Mouse (Mus musculus) hindbrain, embryonic 10.5 days (tissue): ENCODE results near the gene Lrrc49. TPM values are rescaled to one million over a fixed set of nuclear protein-coding genes. Genes with fewer than 3 reads are reported as not detected.
A peak's percentile ranks its signal among the peaks of the same experiment; 100 is the strongest.

ENCODE experiments used
- DNase-seq: peaks from one replicate; pipeline ENCODE4 v3.0.0-alpha.2; 2017; ENCODE audit warnings: low spot score
- H3K27ac ChIP-seq: fragments of 300-500 bp; sonication (generic); 2 replicates; pipeline ENCODE4 v1.5.1; 2016; ENCODE audit warnings: mild to moderate bottlenecking, moderate library complexity
- H3K27me3 ChIP-seq: fragments of 300-500 bp; sonication (generic); 2 replicates; pipeline ENCODE4 v1.6.1; 2016; ENCODE audit warnings: mild to moderate bottlenecking; ENCODE audit not compliant: poor library complexity, insufficient read depth, severe bottlenecking
- H3K36me3 ChIP-seq: fragments of 300-500 bp; sonication (generic); 2 replicates; pipeline ENCODE4 v1.6.1; 2016; ENCODE audit warnings: mild to moderate bottlenecking, moderate library complexity
- H3K4me1 ChIP-seq: fragments of 300-500 bp; sonication (generic); replicated peaks from 2 replicates; pipeline ENCODE4 v1.6.1; 2016; ENCODE audit warnings: mild to moderate bottlenecking
- H3K4me3 ChIP-seq: fragments of 300-500 bp; sonication (generic); 2 replicates; pipeline ENCODE4 v1.5.1; 2016; ENCODE audit warnings: mild to moderate bottlenecking, moderate library complexity
- H3K9me3 ChIP-seq: fragments of 300-500 bp; sonication (generic); 2 replicates; pipeline ENCODE4 v1.6.1; 2016; ENCODE audit warnings: mild to moderate bottlenecking, moderate library complexity
- WGBS: fragments of 180-500 bp; shearing (Covaris S2); methylation state at CpG from one replicate; pipeline ENCODE4 v1.1.7; 2016; 5-methylcytosine and 5-hydroxymethylcytosine counted together
- polyA plus RNA-seq: library from polyadenylated mRNA; unstranded; fragments of >200 nt; fragmentation: Nextera tagmentation; extraction: Ambion mirVana; gene quantifications from 2 replicates; pipeline ENCODE4 v1.2.1, GENCODE M21; 2016

Gene Lrrc49
- polyA plus RNA-seq, 1 experiment from 2014 or later: 38.6 TPM

DNA sequence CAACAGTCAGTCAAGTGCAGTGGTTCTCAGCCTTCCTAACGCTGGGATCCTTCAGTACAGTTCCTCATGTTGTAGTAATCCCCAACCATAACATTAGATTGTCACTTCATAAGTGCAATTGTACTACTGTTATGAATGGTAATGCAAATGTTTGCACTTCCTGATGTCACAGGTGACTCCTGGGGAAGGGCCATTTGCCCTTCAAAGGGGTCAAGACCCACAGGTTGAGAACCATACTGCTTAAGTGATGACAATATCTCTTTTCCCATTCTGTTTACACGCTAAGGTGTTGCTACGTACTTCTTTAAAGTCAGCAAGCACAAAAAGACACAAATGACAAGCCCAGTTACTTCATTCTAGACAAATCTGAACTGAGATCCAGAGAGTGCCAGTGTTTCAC, 22.4 kb downstream of the Lrrc49 start:
- H3K9me3 ChIP-seq: no peaks in the 10 kb centered on the region
- peaks cover 61% of the 10 kb centered on the region for H3K36me3 ChIP-seq
- 0 out of 2 replicates have a peak, but pooled peaks cover 3% of the 10 kb centered on the region for H3K4me1 ChIP-seq
- no peak for DNase-seq
- WGBS: 94% methylated on average over 3 of the region's 3 CpGs
- H3K27me3 ChIP-seq: no peaks in the 10 kb centered on the region
- no peak overlapping the region for H3K27ac ChIP-seq
- H3K4me3 ChIP-seq: no peak overlapping the region

DNA sequence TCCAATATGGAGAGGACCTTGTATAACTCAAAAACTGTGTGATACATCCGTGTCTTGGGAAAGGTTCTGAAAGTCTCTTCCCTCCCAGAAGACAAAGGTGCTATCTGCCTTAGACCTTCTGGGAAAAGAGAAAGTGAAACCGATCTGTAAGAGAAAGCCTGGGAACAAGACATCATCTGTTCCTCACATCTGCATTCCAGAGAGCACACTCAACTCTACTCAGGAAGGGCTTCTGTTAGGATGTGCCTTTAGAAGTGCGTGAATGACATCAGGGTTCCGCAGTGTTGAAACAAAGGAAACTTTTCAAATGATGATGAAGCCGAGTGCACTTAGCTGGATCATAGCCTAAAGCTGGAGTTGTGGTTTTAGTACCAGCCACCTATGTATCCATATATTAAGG, 23.1 kb downstream of the Lrrc49 start:
- Histone ChIP-seq H3K36me3 (peaks cover 54% of the 10 kb centered on the region), H3K27me3 (no peaks in the 10 kb centered on the region), H3K4me1 (0 out of 2 replicates have a peak, but pooled peaks cover 3% of the 10 kb centered on the region), H3K4me3 (no peak overlapping the region), H3K27ac (no peak overlapping the region), H3K9me3 (no peaks in the 10 kb centered on the region)
- WGBS: 88% methylated on average over 5 of the region's 5 CpGs
- DNase-seq: no peak

DNA sequence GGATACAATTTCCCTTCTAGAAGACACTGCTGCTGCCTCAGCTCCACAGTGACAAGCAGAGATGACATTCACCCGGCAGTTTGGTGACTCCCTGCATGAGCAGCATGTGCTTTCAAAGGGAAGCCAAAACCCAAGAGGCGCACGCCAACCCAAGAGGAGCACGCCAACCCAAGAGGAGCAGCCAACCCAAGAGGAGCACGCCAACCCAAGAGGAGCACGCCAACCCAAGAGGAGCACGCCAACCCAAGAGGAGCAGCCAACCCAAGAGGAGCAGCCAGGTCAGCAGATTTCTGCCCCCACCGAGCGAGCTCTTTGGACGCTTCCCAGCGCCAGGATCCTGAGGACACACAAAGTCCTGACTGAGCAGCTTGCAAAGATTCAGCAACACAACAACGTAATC, 23.6 kb downstream of the Lrrc49 start:
- no peak overlapping the region for H3K27ac ChIP-seq
- DNase-seq: no peak
- H3K36me3 ChIP-seq: peaks cover 49% of the 10 kb centered on the region
- H3K27me3 ChIP-seq: no peaks in the 10 kb centered on the region
- no peaks in the 10 kb centered on the region for H3K9me3 ChIP-seq
- H3K4me3 ChIP-seq: no peak overlapping the region
- 0 out of 2 replicates have a peak, but pooled peaks cover 3% of the 10 kb centered on the region for H3K4me1 ChIP-seq
- WGBS: 95% methylated on average over 12 of the region's 12 CpGs

DNA sequence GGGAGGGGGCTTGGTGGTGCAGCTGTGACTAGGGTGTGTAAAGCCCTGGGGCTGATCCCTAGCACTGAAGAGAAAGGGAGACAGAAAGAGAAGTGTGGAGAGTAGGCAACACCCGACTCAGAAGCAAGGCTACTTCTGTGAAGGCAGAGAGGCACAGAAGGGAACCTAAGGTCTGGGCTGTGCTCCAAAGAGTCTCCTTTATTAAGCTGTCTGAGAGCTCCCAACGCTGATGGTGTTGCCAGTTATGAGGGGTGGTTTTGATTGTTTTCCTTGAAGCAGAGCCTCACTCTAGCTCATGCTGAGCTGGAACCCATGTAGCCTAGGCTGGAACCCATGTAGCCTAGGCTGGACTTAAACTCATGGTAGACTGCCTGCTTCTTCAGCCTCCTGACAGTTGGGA, 25.0 kb downstream of the Lrrc49 start:
- Histone ChIP-seq H3K4me3 (no peak overlapping the region), H3K4me1 (0 out of 2 replicates have a peak, but pooled peaks cover 3% of the 10 kb centered on the region), H3K36me3 (peaks cover 35% of the 10 kb centered on the region), H3K9me3 (no peaks in the 10 kb centered on the region), H3K27ac (no peak overlapping the region), H3K27me3 (no peaks in the 10 kb centered on the region)
- no peak for DNase-seq
- 81% methylated on average over 2 of the region's 2 CpGs for WGBS

DNA sequence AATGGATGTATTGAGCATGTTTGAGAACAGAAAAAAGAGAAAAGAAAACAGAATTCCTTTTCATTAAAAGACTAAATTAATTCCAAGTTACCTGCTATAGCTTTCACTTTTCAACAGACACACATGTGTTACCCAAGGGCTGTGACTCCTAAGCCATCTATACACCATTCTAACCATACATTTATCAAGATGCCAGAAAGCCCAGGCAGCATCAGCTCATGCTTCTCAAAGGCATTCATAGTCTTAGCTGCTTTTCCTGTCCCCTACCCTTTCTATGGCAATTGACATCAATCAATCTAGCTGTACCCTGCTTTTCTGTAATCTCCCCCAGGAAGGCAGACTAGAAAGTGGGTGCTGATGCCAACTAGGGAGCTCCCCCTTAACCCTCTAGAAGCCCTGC, 34.4 kb downstream of the Lrrc49 start:
- Histone ChIP-seq H3K4me1 (peaks cover 22% of the 10 kb centered on the region), H3K36me3 (no peaks in the 10 kb centered on the region), H3K27me3 (no peaks in the 10 kb centered on the region), H3K4me3 (no peak overlapping the region), H3K9me3 (no peaks in the 10 kb centered on the region), H3K27ac (no peak overlapping the region)
- DNase-seq: no peak

GRCm38 (mm10) chr9:60653137-60653536, 34.8 kb downstream of the Lrrc49 start:
- Histone ChIP-seq H3K4me1 (peaks cover 23% of the 10 kb centered on the region), H3K9me3 (no peaks in the 10 kb centered on the region), H3K36me3 (no peaks in the 10 kb centered on the region), H3K27me3 (no peaks in the 10 kb centered on the region), H3K4me3 (no peak overlapping the region), H3K27ac (no peak overlapping the region)
- no peak for DNase-seq
- WGBS: 92% methylated on average over 1 of the region's 1 CpGs

GRCm38 (mm10) chr9:60650277-60650676, 37.7 kb downstream of the Lrrc49 start:
- Histone ChIP-seq H3K4me1 (peaks cover 23% of the 10 kb centered on the region), H3K4me3 (no peak overlapping the region), H3K36me3 (no peaks in the 10 kb centered on the region), H3K9me3 (no peaks in the 10 kb centered on the region), H3K27me3 (no peaks in the 10 kb centered on the region), H3K27ac (0 out of 2 replicates have a peak overlapping the region, but pooled peaks have one; percentile 35)
- WGBS: 80% methylated on average over 6 of the region's 6 CpGs
- no peak for DNase-seq

DNA sequence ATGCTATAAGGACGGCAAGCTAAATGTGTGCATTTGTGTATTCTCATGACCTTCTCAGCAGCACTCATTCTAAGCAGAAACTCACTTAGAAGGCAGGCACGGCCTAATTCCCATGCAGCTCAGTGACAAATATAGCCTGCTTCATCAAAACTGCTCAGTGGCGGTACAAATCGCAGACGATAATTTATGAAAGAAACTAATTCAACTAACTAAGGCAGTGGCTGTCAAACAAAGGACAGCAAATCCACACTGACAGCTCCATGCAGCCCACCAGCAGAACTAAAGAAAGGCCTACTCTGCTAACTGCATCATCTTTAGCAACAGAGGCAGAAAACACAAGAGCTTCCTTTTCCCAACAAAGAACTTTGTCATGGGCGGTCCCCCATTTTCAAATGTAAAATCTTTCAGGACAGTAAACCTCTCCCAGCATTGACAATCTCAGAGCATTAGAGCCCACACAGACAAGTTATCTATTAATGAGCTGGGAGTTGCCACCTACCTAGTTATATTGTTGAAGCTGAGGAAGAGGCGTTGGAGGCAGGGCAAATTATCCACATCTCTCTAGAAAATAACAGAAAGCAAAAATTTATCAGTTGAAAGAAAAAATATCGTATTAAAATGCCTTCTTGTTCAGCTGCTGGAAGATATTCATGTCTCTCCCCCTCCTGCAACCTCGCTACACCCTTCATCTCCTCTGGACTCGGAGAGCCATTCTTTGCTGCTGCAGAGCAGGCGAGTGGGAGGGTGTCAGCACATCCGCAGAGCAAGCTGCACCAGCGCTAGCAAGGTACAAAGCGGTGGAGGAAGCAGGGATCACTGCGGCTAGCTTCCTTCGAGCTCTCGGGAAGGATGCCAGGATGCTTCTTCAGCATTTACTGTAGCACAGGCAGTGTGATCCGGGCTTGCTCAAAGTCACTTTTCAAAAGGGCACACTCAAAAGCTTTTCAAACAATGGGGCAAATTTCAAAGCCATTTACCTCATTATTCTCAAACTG, 38.7 kb downstream of the Lrrc49 start:
- Histone ChIP-seq H3K4me1 (peaks cover 23% of the 10 kb centered on the region), H3K27me3 (no peaks in the 10 kb centered on the region), H3K4me3 (no peak overlapping the region), H3K36me3 (peaks cover 5% of the 10 kb centered on the region), H3K9me3 (no peaks in the 10 kb centered on the region), H3K27ac (peak overlapping the region; percentile 64)
- 49% methylated on average over 18 of the region's 18 CpGs for WGBS
- DNase-seq: peak; percentile 11

GRCm38 (mm10) chr9:60633601-60634000, 54.4 kb downstream of the Lrrc49 start:
- Histone ChIP-seq H3K27me3 (no peaks in the 10 kb centered on the region), H3K36me3 (no peaks in the 10 kb centered on the region), H3K4me1 (no peaks in the 10 kb centered on the region; the same call in 1 of the 2 replicates), H3K4me3 (no peak overlapping the region), H3K27ac (no peak overlapping the region), H3K9me3 (no peaks in the 10 kb centered on the region)
- no peak for DNase-seq
- WGBS: 67% methylated on average over 2 of the region's 2 CpGs

DNA sequence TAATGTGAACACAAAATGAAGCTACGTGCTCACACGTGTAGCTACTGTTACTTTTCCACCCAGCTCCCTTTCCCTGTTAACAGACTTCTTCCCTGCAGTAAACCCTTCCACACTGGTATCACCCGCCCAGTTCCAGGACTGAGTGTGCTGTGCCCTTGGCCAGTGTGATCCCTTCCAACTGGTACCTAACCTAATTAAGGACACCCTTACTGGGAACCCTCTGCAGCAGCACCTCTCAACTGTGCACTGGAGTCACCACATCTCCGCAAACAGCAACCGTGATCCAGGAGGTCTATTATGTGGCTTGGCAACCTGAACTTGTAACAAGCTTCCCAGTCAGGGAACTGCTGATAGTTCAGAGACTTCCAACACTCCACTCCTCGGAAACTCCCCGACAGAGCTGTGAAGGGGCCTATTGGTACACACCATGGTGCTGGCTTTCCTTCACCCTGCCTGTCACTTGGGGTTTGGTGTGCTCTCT, 61.6 kb downstream of the Lrrc49 start:
- H3K4me1 ChIP-seq: peaks cover 14% of the 10 kb centered on the region
- 0 out of 2 replicates have a peak, but pooled peaks cover 2% of the 10 kb centered on the region for H3K36me3 ChIP-seq
- H3K27me3 ChIP-seq: no peaks in the 10 kb centered on the region
- no peaks in the 10 kb centered on the region for H3K9me3 ChIP-seq
- no peak for DNase-seq
- 81% methylated on average over 7 of the region's 7 CpGs for WGBS
- H3K27ac ChIP-seq: 0 out of 2 replicates have a peak overlapping the region, but pooled peaks have one; percentile 45
- no peak overlapping the region for H3K4me3 ChIP-seq

GRCm38 (mm10) chr9:60625895-60626294, 62.1 kb downstream of the Lrrc49 start:
- Histone ChIP-seq H3K9me3 (no peaks in the 10 kb centered on the region), H3K27me3 (no peaks in the 10 kb centered on the region), H3K27ac (no peak overlapping the region), H3K4me1 (peaks cover 14% of the 10 kb centered on the region), H3K4me3 (no peak overlapping the region), H3K36me3 (0 out of 2 replicates have a peak, but pooled peaks cover 3% of the 10 kb centered on the region)
- no peak for DNase-seq
- 68% methylated on average over 2 of the region's 2 CpGs for WGBS

DNA sequence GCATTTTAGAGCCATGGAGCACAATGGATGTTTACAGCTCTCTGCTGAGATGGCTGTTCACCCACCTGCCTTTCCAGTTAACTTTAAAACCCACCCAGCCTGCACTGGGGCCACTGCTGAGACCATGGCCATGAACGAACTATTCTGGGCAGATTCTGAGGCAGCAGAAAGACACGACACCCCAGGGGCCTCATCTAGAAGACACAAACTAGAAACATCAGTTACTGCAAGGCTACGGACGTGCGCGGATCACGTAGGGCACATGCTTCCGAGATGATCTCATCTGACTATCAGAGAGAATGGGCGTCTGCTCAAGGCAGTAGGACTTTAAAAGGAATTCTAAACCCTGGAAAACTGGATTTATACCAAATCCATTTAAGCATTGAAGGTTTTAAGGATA, 71.0 kb downstream of the Lrrc49 start:
- DNase-seq: no peak
- no peaks in the 10 kb centered on the region for H3K27me3 ChIP-seq
- H3K27ac ChIP-seq: no peak overlapping the region
- H3K9me3 ChIP-seq: no peaks in the 10 kb centered on the region
- no peak overlapping the region for H3K4me3 ChIP-seq
- 81% methylated on average over 9 of the region's 9 CpGs for WGBS
- H3K4me1 ChIP-seq: no peaks in the 10 kb centered on the region
- peaks cover 33% of the 10 kb centered on the region for H3K36me3 ChIP-seq

DNA sequence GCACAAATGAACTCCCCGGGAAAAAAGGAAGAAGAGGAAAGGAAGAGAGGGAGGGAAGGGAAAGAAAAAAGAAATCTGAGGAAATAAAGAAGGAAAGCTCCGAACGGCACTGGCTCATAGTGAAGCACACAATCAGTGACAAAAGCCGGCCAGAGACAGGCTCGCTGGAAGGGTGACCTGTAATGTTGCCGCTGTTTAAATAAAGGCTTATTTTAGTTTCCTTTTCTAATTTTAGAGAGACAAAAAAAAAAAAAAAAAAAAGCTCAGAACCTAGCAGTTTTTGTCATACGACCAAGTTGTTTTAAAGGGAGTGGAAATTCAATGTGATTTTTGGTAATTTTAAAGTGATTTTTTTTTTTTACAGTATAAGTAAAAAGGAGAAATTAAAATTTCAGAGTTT, 71.6 kb downstream of the Lrrc49 start:
- no peaks in the 10 kb centered on the region for H3K27me3 ChIP-seq
- H3K9me3 ChIP-seq: no peaks in the 10 kb centered on the region
- no peak overlapping the region for H3K27ac ChIP-seq
- no peaks in the 10 kb centered on the region for H3K4me1 ChIP-seq
- H3K4me3 ChIP-seq: no peak overlapping the region
- DNase-seq: no peak
- peaks cover 37% of the 10 kb centered on the region for H3K36me3 ChIP-seq
- WGBS: 84% methylated on average over 7 of the region's 7 CpGs
